Mouse (Mus musculus) cerebellum, adult 8-10 months (tissue): ENCODE results near the gene Brca1.
"Not testable (repeated sequence)": the region's sequence is repeated elsewhere in the genome, so short reads cannot be mapped to it uniquely, and the experiment has no call there.

Experiments
- DNase-seq: peaks from one replicate; pipeline ENCODE4 v3.0.0; 2022

Brca1 gene

GRCm38 (mm10) chr11:101468263-101468688 is 83.5 kb downstream of the Brca1 start:
- DNase-seq: peak; percentile 33

GRCm38 (mm10) chr11:101467477-101468262 is 84.1 kb downstream of the Brca1 start:
- peak; percentile 62 for DNase-seq

- DNase-seq: not testable (repeated sequence)
Measured at GRCm38 (mm10) chr11:101466552-101466950, 85.2 kb downstream of the Brca1 start.

- DNase-seq: peak; percentile 46
Measured at GRCm38 (mm10) chr11:101465869-101466551, 85.7 kb downstream of the Brca1 start, which contains the start of gene Vat1. TSS of gene Vat1 (minus strand) at chr11:101466230.

GRCm38 (mm10) chr11:101465101-101465868 is 86.5 kb downstream of the Brca1 start:
- DNase-seq: peak; percentile 35

GRCm38 (mm10) chr11:101464211-101465100 is 87.3 kb downstream of the Brca1 start, which contains the start of gene Rnd2:
TSS of gene Rnd2 (plus strand) at chr11:101464999.
- DNase-seq: no peak

- no peak for DNase-seq
Measured at GRCm38 (mm10) chr11:101462583-101463440, 88.9 kb downstream of the Brca1 start.

- no peak for DNase-seq
Measured at GRCm38 (mm10) chr11:101462141-101462540, 89.6 kb downstream of the Brca1 start.

GRCm38 (mm10) chr11:101460321-101460720 is 91.4 kb downstream of the Brca1 start:
- no peak for DNase-seq

- DNase-seq: no peak
Measured at GRCm38 (mm10) chr11:101459716-101460115, 92.0 kb downstream of the Brca1 start.

- no peak for DNase-seq
Measured at GRCm38 (mm10) chr11:101458217-101458616, 93.5 kb downstream of the Brca1 start.

- no peak for DNase-seq
Measured at GRCm38 (mm10) chr11:101457631-101458030, 94.1 kb downstream of the Brca1 start.

GRCm38 (mm10) chr11:101455627-101456026 is 96.1 kb downstream of the Brca1 start:
- DNase-seq: no peak

GRCm38 (mm10) chr11:101454702-101455101 is 97.1 kb downstream of the Brca1 start:
- DNase-seq: no peak

- no peak for DNase-seq
Measured at GRCm38 (mm10) chr11:101452093-101452774, 99.5 kb downstream of the Brca1 start.

GRCm38 (mm10) chr11:101451536-101451935 is 100.2 kb downstream of the Brca1 start:
- no peak for DNase-seq

GRCm38 (mm10) chr11:101450394-101450793 is 101.4 kb downstream of the Brca1 start:
- no peak for DNase-seq

- not testable (repeated sequence) for DNase-seq
Measured at GRCm38 (mm10) chr11:101449596-101449995, 102.2 kb downstream of the Brca1 start.

- DNase-seq: no peak
Measured at GRCm38 (mm10) chr11:101448899-101449298, 102.9 kb downstream of the Brca1 start.

- no peak for DNase-seq
Measured at GRCm38 (mm10) chr11:101448274-101448746, 103.4 kb downstream of the Brca1 start, which contains the start of gene Ifi35. TSS of gene Ifi35 (plus strand) at chr11:101448407.
